Mouse (Mus musculus) cortical plate, adult 2 months (tissue): ENCODE measurements around the gene Hnrnpab.

Experiments used
- CTCF ChIP-seq: fragments of 200-500 bp; IDR thresholded peaks from 2 replicates; pipeline ENCODE4 v1.5.1; 2011; ENCODE audit warnings: mild to moderate bottlenecking, control low read depth, low read length; ENCODE audit not compliant: insufficient read depth; ENCODE audit errors: extremely low read depth
- POLR2A ChIP-seq: fragments of 200-500 bp; IDR thresholded peaks from 2 replicates; pipeline ENCODE4 v1.6.1; 2011; ENCODE audit warnings: mild to moderate bottlenecking, low read length, control low read depth; ENCODE audit not compliant: insufficient read depth; ENCODE audit errors: extremely low read depth

DNA sequence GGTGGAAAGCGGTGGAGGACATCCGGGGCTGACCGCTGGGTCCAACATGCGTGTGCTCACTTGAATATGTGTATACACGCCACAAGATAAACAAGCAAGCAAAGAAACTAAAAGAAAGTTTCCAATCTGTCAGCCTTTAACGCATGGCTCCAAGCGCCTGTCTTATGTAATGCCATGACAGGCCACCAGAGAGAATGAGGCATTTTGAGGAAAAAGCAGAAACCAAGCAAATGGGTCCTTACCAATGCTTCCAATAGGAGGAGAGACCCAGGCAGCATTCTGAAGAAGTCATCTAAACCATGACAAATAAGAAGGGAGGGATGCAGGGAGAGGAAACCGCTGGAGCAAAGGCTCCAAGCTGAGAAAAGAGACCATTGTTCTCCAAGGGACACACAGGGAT, 7.6 kb upstream of the Hnrnpab start:
- TF ChIP-seq POLR2A (no peak), CTCF (no peak)
